Mouse (Mus musculus) right cerebral cortex, postnatal 14 days (tissue): ENCODE measurements around the gene Bud23.

Source experiments
- DNase-seq: peaks from one replicate; pipeline ENCODE4 v3.0.0; 2022

Gene Bud23

DNA sequence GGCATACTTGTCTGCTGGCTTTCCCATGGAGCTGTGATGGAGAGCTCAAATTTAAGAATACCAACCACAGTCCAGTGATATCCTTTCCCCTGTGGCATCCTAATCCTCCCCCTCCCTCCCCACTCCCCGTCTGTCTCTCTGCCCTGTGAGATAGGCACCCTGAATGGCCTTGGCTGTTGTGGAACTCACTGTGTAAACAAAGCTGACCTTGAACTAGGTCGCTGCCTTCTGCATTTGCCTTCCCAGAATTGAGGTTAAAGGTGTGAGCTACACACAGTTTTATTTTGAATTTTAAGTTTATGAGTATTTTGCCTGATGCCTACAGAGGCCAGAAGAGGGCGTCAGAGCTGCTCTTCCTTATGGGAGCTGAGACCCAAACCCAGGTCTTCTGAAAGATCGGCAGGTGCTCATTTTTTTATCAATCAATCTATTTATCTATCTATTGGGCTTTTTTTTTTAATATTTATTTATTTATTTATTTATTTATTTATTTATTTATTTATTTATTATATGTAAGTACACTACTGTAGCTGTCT lies 48.5 kb downstream of the Bud23 start:
- no peak for DNase-seq

DNA sequence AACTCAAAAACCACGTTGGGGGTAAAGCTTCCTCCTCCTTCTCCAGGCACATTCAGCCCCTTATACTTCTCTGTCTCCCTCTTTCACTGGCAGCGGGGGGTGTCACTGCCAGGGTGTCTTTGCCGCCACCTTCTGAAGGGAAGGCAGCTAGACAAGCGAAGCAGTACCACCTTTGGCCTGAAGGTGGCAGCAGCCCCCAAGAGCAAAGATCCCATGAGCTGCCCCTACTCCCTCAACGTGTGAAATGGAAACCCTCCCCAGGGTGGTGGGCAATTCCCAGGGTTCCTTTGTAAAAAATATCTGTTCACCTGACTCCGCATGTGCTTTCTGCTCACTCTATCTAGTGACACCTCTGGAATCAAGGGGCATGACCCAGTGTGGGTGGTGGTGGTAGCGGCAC lies 49.3 kb downstream of the Bud23 start:
- DNase-seq = peak; percentile 91

DNA sequence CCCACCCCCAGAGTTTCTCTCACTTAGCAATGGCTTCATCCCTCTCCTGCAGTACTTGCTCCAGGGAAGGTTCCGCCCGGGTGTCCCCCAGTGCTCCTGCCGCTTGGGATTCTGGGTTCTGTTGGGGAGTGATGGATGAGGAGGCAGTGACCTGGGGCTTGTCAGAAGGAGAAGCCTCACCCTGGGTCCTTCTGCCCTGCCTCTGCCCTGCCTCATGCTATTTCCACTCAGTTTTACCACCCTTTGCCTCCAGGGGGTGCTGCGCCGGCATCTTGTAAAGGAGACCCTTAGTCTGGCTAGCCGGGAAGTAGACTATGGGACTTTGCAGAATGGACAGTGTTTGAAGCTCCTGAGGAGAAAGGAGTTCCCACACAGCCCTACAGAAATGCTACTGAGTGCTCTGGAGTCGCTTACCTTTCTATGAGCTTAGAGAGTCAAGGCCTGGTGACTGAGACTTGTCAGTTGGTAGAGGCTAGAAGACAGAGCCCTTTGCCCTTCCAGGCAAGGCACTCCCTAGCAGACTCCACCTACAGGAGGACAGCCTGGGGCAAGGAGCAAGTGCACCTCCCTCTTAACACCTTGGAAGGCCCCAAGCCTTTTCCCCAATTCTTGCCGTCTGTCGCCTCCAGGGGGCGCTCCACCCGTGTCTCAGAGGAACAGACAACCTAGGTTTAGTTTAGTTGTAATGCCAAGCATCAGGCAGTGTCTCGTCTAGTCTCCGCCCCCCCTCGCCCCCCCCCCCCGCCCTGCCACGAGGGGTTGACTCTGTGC lies 51.9 kb downstream of the Bud23 start:
- DNase-seq = peak; percentile 87

DNA sequence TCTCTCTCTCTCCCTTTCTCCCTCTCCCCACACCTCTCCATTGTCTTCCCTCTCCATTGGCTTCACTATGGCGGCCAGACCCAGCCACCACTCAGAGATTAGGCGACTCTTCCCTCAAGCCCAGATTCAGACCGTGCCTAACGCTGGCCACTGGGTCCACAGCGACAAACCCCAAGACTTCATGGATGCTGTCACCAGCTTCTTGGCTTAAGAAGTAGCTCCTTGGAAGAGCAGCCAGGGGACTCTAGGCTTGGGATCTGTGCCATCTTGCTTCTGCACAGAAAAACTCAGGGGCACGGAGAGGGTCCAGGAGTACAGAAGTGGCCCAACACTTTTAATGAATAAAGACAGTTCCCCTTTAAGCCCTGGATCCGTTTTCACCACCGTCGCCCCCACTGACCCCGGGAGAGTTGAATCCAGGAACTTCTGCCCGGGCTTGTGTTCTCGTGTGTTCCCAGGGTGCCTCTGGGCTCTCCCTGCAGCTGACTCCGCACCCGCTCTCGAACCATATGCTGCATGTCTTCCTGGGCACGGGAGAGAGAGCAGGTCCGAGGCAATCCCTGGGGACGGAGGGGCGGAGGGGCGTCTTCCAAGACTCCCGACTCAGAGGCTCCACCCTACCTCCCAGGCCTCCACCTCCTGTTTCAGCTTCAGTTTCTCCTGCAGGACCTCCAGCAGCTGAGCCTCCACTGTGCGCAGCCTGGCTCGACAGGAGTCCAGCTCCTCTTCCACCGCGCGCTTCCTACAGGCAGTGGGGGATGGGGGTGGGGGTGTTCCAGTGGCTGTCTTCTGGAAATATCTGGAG lies 52.7 kb downstream of the Bud23 start:
- DNase-seq = no peak

DNA sequence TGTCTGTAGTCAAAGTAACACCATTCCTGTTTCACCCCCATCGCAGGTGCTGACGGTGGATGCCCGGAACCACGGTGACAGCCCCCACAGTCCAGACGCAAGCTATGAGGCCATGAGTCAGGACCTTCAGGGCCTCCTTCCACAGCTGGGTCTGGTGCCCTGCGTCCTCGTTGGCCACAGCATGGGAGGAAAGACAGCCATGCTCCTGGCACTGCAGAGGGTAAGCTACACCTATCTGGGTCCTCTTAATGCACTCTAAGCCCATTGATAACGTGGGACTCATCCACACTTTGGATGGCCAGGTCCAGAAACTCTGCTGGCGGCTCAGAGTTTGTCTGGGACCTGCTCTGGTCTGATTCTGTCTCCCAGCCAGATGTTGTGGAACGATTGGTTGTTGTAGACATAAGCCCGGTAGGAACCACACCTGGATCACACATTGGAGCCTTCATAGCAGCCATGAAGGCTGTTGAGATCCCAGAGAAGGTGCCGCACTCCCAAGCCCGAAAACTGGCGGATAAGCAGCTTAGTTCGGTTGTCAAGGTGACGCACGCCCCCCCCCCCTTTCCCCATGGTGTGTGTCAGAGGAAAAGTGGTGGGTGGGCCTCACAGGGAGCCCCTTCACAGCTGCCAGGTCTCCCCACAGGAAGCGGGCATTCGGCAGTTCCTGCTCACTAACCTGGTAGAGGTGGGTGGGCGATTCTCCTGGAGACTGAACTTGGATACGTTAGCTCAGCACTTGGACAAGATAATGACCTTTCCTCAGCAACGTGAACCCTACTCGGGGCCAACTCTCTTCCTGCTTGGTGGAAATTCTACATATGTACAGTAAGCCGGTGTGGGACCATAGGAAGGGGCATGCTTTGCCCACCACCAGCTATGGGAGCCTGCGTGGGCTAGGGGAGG lies 53.7 kb downstream of the Bud23 start:
- no peak for DNase-seq

DNA sequence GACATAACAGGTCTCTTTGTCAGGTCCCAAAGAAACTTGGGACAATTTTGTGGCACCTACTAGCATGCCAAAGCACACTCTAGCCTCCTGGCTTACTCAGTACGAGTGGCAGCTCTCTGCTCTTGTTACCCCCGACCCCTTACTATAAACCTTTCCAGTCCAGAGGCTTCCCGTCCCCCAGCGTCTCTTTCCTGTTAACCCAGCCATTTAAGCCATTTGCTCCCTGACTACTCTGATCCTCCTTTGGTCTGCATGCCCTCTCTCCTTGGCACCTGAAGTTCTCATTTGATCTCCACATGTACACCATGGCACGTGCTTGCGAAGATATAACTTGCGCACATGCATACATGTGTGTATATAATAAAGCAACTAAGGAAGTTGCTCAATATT lies 54.4 kb downstream of the Bud23 start:
- DNase-seq = no peak

DNA sequence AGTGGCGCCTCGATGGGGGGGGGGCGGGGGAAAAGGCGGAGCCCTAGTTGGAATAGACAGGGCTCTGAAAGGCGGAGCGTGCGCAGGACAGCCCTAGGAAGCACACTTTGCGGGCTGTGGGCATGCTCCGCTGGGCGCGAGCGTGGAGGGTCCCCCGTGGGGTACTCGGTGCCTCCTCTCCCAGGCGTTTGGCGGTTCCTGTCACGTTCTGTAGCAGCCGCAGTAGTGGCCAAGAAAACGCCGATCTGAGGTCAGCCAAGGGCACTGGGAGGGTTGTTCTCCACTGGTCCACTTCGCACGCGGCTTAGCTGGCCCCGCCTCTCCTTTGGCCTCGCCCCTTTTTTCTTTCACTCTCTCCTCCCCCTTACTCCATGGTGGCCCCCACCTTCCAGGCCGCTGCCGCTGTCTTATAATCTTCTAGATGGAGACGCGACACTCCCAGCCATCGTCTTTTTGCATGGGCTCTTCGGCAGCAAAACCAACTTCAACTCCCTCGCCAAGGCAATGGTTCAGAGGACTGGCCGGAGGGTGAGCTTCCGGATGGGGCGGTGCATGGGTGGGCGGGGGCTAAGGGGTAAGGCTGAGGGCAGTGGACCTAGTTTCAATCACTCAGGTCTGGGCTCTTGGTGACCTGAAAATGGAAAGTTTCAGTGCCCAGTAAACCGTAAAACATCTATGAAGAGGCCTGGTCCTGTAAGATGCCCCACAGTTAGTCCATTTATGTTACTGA lies 55.0 kb downstream of the Bud23 start:
- DNase-seq = peak; percentile 78

DNA sequence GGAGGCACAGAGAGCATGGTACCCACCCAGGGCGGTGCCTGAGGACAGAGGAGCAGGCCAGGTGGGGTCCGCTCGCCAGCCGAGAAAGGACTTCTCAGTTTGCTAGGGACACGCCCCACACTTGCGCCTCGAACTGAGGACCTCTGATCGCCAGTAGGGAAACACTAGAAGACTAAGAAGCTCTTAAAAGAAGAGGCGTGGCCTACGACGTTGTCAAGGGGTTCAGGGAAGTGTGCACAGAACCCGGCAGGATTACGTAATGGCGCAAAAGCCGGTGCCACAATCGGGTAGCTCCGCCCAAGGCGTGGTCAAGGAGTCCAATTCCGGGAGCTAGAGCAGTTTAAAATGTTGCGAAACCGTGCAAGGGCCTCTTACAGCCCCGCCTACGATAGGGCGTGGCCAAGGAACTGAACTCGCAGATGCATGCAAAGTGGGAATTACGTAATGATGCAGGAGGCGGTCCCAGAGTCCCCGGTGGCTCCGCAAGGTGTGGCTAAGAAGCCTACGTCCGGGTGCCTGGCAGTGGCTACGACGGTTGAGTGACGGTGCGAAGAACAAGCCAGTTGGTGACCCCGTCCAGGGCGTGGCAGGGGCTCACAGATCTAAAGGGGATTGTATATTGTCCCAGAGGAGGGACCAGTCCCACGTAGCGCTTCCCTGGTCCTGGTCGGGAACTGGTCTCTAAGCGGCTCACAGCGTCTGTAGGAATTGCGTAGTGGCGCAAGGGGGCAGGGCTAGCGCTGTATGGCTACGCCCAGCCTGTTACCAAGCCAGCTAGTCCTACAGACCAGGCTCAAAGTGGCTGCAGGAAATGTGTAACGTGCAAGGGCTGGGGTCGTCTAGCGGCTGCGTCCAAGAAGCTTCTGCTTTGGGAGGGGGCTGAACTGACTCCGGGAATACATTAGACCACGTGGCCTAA lies 55.8 kb downstream of the Bud23 start, which contains the start of gene Abhd11:
Abhd11 (plus strand) TSS at position 482 of the 919 bp plus-strand sequence.
- DNase-seq = peak; percentile 94

DNA sequence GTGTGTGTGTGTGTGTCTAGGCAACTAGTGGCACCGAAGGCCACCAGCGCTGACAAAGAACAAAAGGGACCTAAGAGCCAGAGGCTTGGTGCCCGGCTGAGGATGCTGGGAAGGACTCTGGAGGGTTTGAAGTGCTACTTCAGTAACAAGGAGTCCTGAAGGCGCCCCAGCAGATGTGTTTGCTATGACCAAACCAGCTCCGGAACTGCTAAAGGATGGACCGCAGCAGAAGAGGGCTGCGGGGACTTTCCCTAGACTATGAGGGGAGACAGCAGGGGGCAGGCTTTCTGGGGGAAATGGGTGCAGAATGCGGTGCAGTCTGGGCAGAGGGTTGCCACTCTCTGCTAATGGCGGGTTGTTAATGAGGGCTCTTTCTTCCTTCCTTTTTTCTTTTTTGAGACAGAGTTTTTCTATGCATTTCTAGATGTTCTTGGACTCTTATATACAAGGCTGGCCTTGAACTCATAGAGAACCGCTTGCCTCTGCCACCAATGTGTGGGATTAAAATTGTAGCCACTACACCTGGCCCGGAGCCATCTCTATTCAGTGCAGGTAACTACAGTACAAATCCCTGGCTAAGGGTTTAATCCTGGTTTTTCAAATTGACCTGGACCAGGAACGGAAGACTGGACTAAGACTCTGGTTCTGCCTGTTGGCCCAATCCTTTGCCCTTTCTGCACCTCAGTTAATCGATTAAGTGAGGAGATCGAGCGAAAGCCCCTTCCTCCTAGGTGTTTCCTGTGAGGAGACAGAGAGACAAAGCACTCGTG lies 56.8 kb downstream of the Bud23 start:
- DNase-seq = peak; percentile 42
